Mouse (Mus musculus) ES-E14 (cell line): ENCODE results near the gene Pheta1. TPM values are rescaled to one million over a fixed set of nuclear protein-coding genes. Genes with fewer than 3 reads are reported as not detected.

Experiments used
- DNase-seq: peaks from one replicate; pipeline ENCODE4 v3.0.0-alpha.2; 2013; ENCODE audit warnings: low read depth, low spot score
- H3K27ac ChIP-seq: 2 replicates; pipeline ENCODE4 v1.5.1; 2012; ENCODE audit warnings: low read depth, mild to moderate bottlenecking, low read length, moderate library complexity, mixed read lengths; ENCODE audit not compliant: poor library complexity, insufficient read depth, severe bottlenecking
- H3K36me3 ChIP-seq: 2 replicates; pipeline ENCODE4 v1.6.1; 2012; ENCODE audit warnings: mild to moderate bottlenecking, low read length, moderate library complexity, mixed read lengths; ENCODE audit not compliant: control insufficient read depth, poor library complexity, insufficient read depth, severe bottlenecking
- H3K4me1 ChIP-seq, 2 experiments: fragments of 150-350 bp in 1 of 2; sonication (generic) in 1 of 2; 2 replicates each; pipeline ENCODE4 v1.6.1; 2012; ENCODE audit warnings: low read length in 2 of 2, mild to moderate bottlenecking in 1 of 2, mixed read lengths in 1 of 2; ENCODE audit not compliant: control insufficient read depth in 2 of 2, insufficient read depth in 2 of 2, poor library complexity in 1 of 2
- H3K4me3 ChIP-seq, 2 experiments: fragments of 150-350 bp in 1 of 2; sonication (generic) in 1 of 2; 2 replicates each; pipeline ENCODE4 v1.5.1; 2012; ENCODE audit warnings: low read length in 2 of 2, low read depth in 1 of 2, mild to moderate bottlenecking in 1 of 2, mixed read lengths in 1 of 2; ENCODE audit not compliant: insufficient read depth in 1 of 2, poor library complexity in 1 of 2, severe bottlenecking in 1 of 2
- H3K9ac ChIP-seq: 2 replicates; pipeline ENCODE4 v1.6.1; 2012; ENCODE audit warnings: low read depth, mild to moderate bottlenecking, low read length, mixed read lengths; ENCODE audit not compliant: poor library complexity, insufficient read depth, severe bottlenecking
- H3K9me3 ChIP-seq: fragments of 150-350 bp; sonication (generic); 2 replicates; pipeline ENCODE4 v1.6.1; 2012; ENCODE audit warnings: low read depth, mild to moderate bottlenecking, low read length; ENCODE audit not compliant: control insufficient read depth, insufficient read depth
- CHD2 ChIP-seq: IDR thresholded peaks from 2 replicates; pipeline ENCODE4 v1.6.1; 2014; ENCODE audit warnings: mild to moderate bottlenecking, low read depth, low read length, inconsistent platforms
- HCFC1 ChIP-seq: IDR thresholded peaks from 2 replicates; pipeline ENCODE4 v1.6.1; 2012; ENCODE audit warnings: low read length, inconsistent platforms, borderline replicate concordance; ENCODE audit not compliant: insufficient read depth
- MAFK ChIP-seq: IDR thresholded peaks from 2 replicates; pipeline ENCODE4 v1.6.1; 2014; ENCODE audit warnings: mild to moderate bottlenecking, low read depth, low read length, inconsistent platforms; ENCODE audit not compliant: insufficient read depth
- ZC3H11A ChIP-seq: IDR thresholded peaks from 2 replicates; pipeline ENCODE4 v1.6.1; 2012; ENCODE audit warnings: low read depth, mild to moderate bottlenecking, inconsistent platforms, low read length, borderline replicate concordance
- ZNF384 ChIP-seq: IDR thresholded peaks from 2 replicates; pipeline ENCODE4 v1.6.1; 2012; ENCODE audit warnings: low read depth, low read length, inconsistent platforms
- in situ Hi-C, 2 experiments: fragments of 600-800 bp; cut with MboI; formaldehyde crosslinking; loops; one replicate each; pipeline ENCODE4 v1.15.1; 2025; ENCODE audit warnings: low sequenced_read_pairs in 2 of 2, inconsistent platforms in 1 of 2; ENCODE audit not compliant: unreplicated experiment in 2 of 2
- total RNA-seq: library from RNA; depleted of rRNA; stranded (reverse); fragments of 300-350 nt; gene quantifications from 2 replicates; pipeline ENCODE4 v1.2.3, GENCODE M21; 2012

Pheta1 gene
- total RNA-seq, 1 experiment = 13.6 TPM

DNA sequence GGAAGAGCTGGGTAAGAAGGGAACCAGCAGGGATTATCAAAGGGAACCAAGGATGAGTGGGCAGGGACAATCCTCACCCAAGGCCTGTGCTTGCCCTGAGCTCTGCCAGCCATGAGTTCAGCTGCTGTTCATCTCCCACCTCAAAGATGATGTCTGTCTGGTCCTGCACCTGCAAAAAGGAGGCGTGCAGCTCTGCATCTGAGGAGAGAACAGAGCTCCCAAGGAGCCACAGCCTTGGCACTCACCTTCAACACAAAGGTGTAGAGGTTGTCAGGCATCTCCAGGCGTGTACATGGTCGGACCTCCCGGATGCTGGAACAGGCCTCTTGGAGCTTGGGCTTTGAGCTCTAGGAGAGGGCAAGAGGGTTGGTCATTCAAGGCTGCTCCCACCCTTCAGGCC, 29.9 kb upstream of the Pheta1 start:
- peaks cover 46% of the 10 kb centered on the region for H3K36me3 ChIP-seq
- TF ChIP-seq HCFC1 = no peak
- no peak for TF ChIP-seq ZNF384
- TF ChIP-seq ZC3H11A = no peak
- no peak for TF ChIP-seq CHD2
- no peak for TF ChIP-seq MAFK
- in situ Hi-C loops = no loop called here
- H3K27ac ChIP-seq = no peak overlapping the region
- no peak overlapping the region for H3K4me3 ChIP-seq
- peaks cover 0 to 2% of the 10 kb centered on the region in 2 experiments; a peak in 1 of 4 replicates for H3K4me1 ChIP-seq
- H3K9me3 ChIP-seq = no peaks in the 10 kb centered on the region
- DNase-seq = no peak
- H3K9ac ChIP-seq = no peak overlapping the region

GRCm38 (mm10) chr5:121819559-121819958, 29.2 kb upstream of the Pheta1 start:
- Histone ChIP-seq H3K4me1 (no peaks in the 10 kb centered on the region), H3K27ac (no peak overlapping the region)

GRCm38 (mm10) chr5:121820161-121820560, 28.6 kb upstream of the Pheta1 start:
- no peak for DNase-seq
- H3K36me3 ChIP-seq = peaks cover 41% of the 10 kb centered on the region
- H3K9me3 ChIP-seq = no peaks in the 10 kb centered on the region
- no peak for TF ChIP-seq MAFK
- TF ChIP-seq ZC3H11A = no peak
- TF ChIP-seq CHD2 = no peak
- no peak for TF ChIP-seq ZNF384
- TF ChIP-seq HCFC1 = no peak
- no peak overlapping the region for H3K4me3 ChIP-seq
- in situ Hi-C loops = no loop called here
- no peak overlapping the region for H3K9ac ChIP-seq
- no peaks in the 10 kb centered on the region for H3K4me1 ChIP-seq
- no peak overlapping the region for H3K27ac ChIP-seq

More at GRCm38 (mm10) chr5:121819559-121819958, 29.2 kb upstream of the Pheta1 start:
- Histone ChIP-seq H3K9ac (no peak overlapping the region), H3K36me3 (peaks cover 42% of the 10 kb centered on the region), H3K9me3 (no peaks in the 10 kb centered on the region), H3K4me3 (no peak overlapping the region)
- TF ChIP-seq CHD2 (no peak), MAFK (no peak), ZNF384 (no peak), HCFC1 (no peak), ZC3H11A (no peak)
- no peak for DNase-seq
- in situ Hi-C loops = no loop called here

GRCm38 (mm10) chr5:121820657-121821056, 28.1 kb upstream of the Pheta1 start:
- in situ Hi-C loops = no loop called here
- no peaks in the 10 kb centered on the region for H3K4me1 ChIP-seq
- no peaks in the 10 kb centered on the region for H3K9me3 ChIP-seq
- H3K9ac ChIP-seq = no peak overlapping the region
- TF ChIP-seq HCFC1 (no peak), MAFK (no peak), ZC3H11A (no peak), CHD2 (no peak), ZNF384 (no peak)
- no peak overlapping the region for H3K4me3 ChIP-seq
- no peak for DNase-seq
- H3K36me3 ChIP-seq = peaks cover 39% of the 10 kb centered on the region
- no peak overlapping the region for H3K27ac ChIP-seq

DNA sequence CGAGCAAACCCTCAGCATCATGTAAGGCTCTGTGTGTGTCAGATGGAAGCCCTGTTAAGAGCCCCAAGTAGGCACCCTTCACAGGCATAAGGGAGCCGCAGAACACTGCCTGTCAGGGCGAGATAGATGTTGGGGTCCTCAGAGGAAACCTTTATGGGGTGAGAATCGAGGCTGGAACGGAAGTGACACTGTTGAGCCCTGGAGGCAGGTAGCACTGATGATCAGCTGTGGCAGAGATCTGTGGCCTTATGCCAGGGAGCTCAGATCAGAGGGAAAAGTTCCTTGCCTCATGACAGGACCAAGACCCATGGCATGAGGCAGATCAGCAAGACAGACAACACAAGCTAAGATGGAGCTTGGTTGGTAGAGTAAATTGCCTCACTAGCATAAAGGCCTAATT, 27.7 kb upstream of the Pheta1 start:
- Histone ChIP-seq H3K9ac (no peak overlapping the region), H3K27ac (no peak overlapping the region), H3K36me3 (peaks cover 35% of the 10 kb centered on the region), H3K4me1 (no peaks in the 10 kb centered on the region), H3K4me3 (no peak overlapping the region), H3K9me3 (no peaks in the 10 kb centered on the region)
- DNase-seq = no peak
- no peak for TF ChIP-seq CHD2
- no peak for TF ChIP-seq ZNF384
- TF ChIP-seq HCFC1 = no peak
- TF ChIP-seq MAFK = no peak
- in situ Hi-C loops = no loop called here
